Mouse (Mus musculus) CH12.LX (cell line): ENCODE data around the gene Ncln. TPM values are rescaled to one million over a fixed set of nuclear protein-coding genes. Genes with fewer than 3 reads are reported as not detected.
A peak's percentile ranks its signal among the peaks of the same experiment; 100 is the strongest.

ENCODE experiments used
- DNase-seq: peaks from one replicate; pipeline ENCODE4 v3.0.0-alpha.2; 2013; ENCODE audit errors: extremely low read depth
- H3K27ac ChIP-seq: 2 replicates; pipeline ENCODE4 v1.5.1; 2012; ENCODE audit warnings: low read depth, mild to moderate bottlenecking, control low read depth, moderate library complexity; ENCODE audit not compliant: insufficient read depth
- H3K27me3 ChIP-seq: replicated peaks from 2 replicates; pipeline ENCODE3; 2012; ENCODE audit warnings: inconsistent platforms
- H3K36me3 ChIP-seq, 2 experiments: replicated peaks in 1 of 2; 2 replicates each; pipeline versions ENCODE3 to v1.6.1; 2012; ENCODE audit warnings: inconsistent platforms in 1 of 2, low read length in 1 of 2, mild to moderate bottlenecking in 1 of 2, mixed read lengths in 1 of 2, moderate library complexity in 1 of 2; ENCODE audit not compliant: control insufficient read depth in 1 of 2, insufficient read depth in 1 of 2
- H3K4me1 ChIP-seq, 2 experiments: 2 replicates each; pipeline ENCODE4 v1.6.1; 2012; ENCODE audit warnings: inconsistent platforms in 1 of 2, moderate library complexity in 1 of 2; ENCODE audit not compliant: insufficient read depth in 2 of 2, control insufficient read depth in 1 of 2
- H3K4me2 ChIP-seq: 2 replicates; pipeline ENCODE4 v1.6.1; 2012; ENCODE audit warnings: low read depth, mild to moderate bottlenecking, control low read depth; ENCODE audit not compliant: poor library complexity, insufficient read depth, severe bottlenecking
- H3K4me3 ChIP-seq, 3 experiments: fragments of 150-350 bp in 1 of 3; sonication (generic) in 1 of 3; replicated peaks in 1 of 3; 2 replicates each; pipeline versions ENCODE3 to v1.5.1; 2011 to 2012; ENCODE audit warnings: low read depth in 2 of 3, low read length in 2 of 3, mild to moderate bottlenecking in 2 of 3, moderate library complexity in 2 of 3, control low read depth in 1 of 3, improper control_type of control experiment in 1 of 3, inconsistent platforms in 1 of 3, mixed read lengths in 1 of 3; ENCODE audit not compliant: poor library complexity in 1 of 3
- H3K79me2 ChIP-seq: replicated peaks from 2 replicates; pipeline ENCODE4 v1.6.1; 2012; ENCODE audit warnings: mild to moderate bottlenecking, moderate library complexity; ENCODE audit not compliant: control insufficient read depth, poor library complexity, insufficient read depth, severe bottlenecking; ENCODE audit errors: extremely low read depth
- H3K9ac ChIP-seq: 2 replicates; pipeline ENCODE4 v1.6.1; 2012; ENCODE audit warnings: low read depth, mild to moderate bottlenecking, control low read depth, moderate library complexity; ENCODE audit not compliant: insufficient read depth
- H3K9me3 ChIP-seq: replicated peaks from 2 replicates; pipeline ENCODE3; 2012; ENCODE audit warnings: low read length, inconsistent platforms, mixed read lengths
- BHLHE40 ChIP-seq: IDR thresholded peaks from 2 replicates; pipeline ENCODE4 v1.6.1; 2011; ENCODE audit warnings: mild to moderate bottlenecking, low read depth, low read length, improper control_type of control experiment
- CHD1 ChIP-seq: IDR thresholded peaks from 2 replicates; pipeline ENCODE4 v1.6.1; 2012; ENCODE audit warnings: low read depth, low read length, improper control_type of control experiment, inconsistent platforms
- E2F4 ChIP-seq: IDR thresholded peaks from 2 replicates; pipeline ENCODE4 v1.6.1; 2011; ENCODE audit warnings: low read depth, low read length, improper control_type of control experiment; ENCODE audit not compliant: insufficient replicate concordance
- ELF1 ChIP-seq: IDR thresholded peaks from 2 replicates; pipeline ENCODE4 v1.6.1; 2014; ENCODE audit warnings: low read depth, mild to moderate bottlenecking, inconsistent platforms, low read length, improper control_type of control experiment
- GABPA ChIP-seq: IDR thresholded peaks from 2 replicates; pipeline ENCODE4 v1.6.1; 2012; ENCODE audit warnings: low read depth, low read length, improper control_type of control experiment, inconsistent platforms; ENCODE audit not compliant: insufficient replicate concordance
- IRF4 ChIP-seq: IDR thresholded peaks from 2 replicates; pipeline ENCODE4 v1.6.1; 2014; ENCODE audit warnings: low read depth, mild to moderate bottlenecking, inconsistent platforms, low read length, improper control_type of control experiment
- JUN ChIP-seq: IDR thresholded peaks from 2 replicates; pipeline ENCODE4 v1.6.1; 2011; ENCODE audit warnings: low read depth, mild to moderate bottlenecking, low read length, improper control_type of control experiment, moderate library complexity; ENCODE audit not compliant: insufficient read depth
- MAX ChIP-seq: IDR thresholded peaks from 2 replicates; pipeline ENCODE4 v1.6.1; 2011; ENCODE audit warnings: low read length, improper control_type of control experiment
- MEF2A ChIP-seq: IDR thresholded peaks from 2 replicates; pipeline ENCODE4 v1.6.1; 2014; ENCODE audit warnings: low read depth, mild to moderate bottlenecking, inconsistent platforms, low read length, improper control_type of control experiment, borderline replicate concordance
- NRF1 ChIP-seq: IDR thresholded peaks from 2 replicates; pipeline ENCODE4 v1.6.1; 2014; ENCODE audit warnings: low read depth, mild to moderate bottlenecking, inconsistent platforms, low read length, improper control_type of control experiment, moderate library complexity
- PAX5 ChIP-seq: IDR thresholded peaks from 2 replicates; pipeline ENCODE4 v1.6.1; 2012; ENCODE audit warnings: low read length, inconsistent platforms, mixed read lengths
- POLR2A ChIP-seq: IDR thresholded peaks from 2 replicates; pipeline ENCODE4 v1.6.1; 2011; ENCODE audit warnings: low read depth, mild to moderate bottlenecking, improper control_type of control experiment, low read length
- POLR2AphosphoS2 ChIP-seq: IDR thresholded peaks from 2 replicates; pipeline ENCODE4 v1.6.1; 2011; ENCODE audit warnings: low read depth, low read length, improper control_type of control experiment
- RAD21 ChIP-seq: IDR thresholded peaks from 2 replicates; pipeline ENCODE4 v1.6.1; 2011; ENCODE audit warnings: low read depth, mild to moderate bottlenecking, low read length, improper control_type of control experiment, moderate library complexity
- SIN3A ChIP-seq: IDR thresholded peaks from 2 replicates; pipeline ENCODE4 v1.6.1; 2012; ENCODE audit warnings: low read length, improper control_type of control experiment, inconsistent platforms
- SMC3 ChIP-seq: IDR thresholded peaks from 2 replicates; pipeline ENCODE4 v1.6.1; 2011; ENCODE audit warnings: low read depth, low read length, improper control_type of control experiment
- TBP ChIP-seq: conservative IDR thresholded peaks from 2 replicates; pipeline ENCODE4 v1.6.1; 2011; ENCODE audit warnings: low read depth, low read length, improper control_type of control experiment
- TCF12 ChIP-seq: IDR thresholded peaks from 2 replicates; pipeline ENCODE4 v1.6.1; 2014; ENCODE audit warnings: low read depth, mild to moderate bottlenecking, inconsistent platforms, low read length, improper control_type of control experiment
- USF1 ChIP-seq: IDR thresholded peaks from 2 replicates; pipeline ENCODE4 v1.6.1; 2014; ENCODE audit warnings: low read depth, mild to moderate bottlenecking, inconsistent platforms, low read length, improper control_type of control experiment
- ZC3H11A ChIP-seq: IDR thresholded peaks from 2 replicates; pipeline ENCODE4 v1.6.1; 2012; ENCODE audit warnings: low read depth, mild to moderate bottlenecking, inconsistent platforms, low read length, improper control_type of control experiment
- ZNF384 ChIP-seq: IDR thresholded peaks from 2 replicates; pipeline ENCODE4 v1.6.1; 2012; ENCODE audit warnings: low read depth, low read length, improper control_type of control experiment, inconsistent platforms
- dilution Hi-C: fragments of 300-500 bp; cut with MboI; formaldehyde crosslinking; loops from 2 replicates; pipeline ENCODE4 v1.14.3; 2020; ENCODE audit warnings: low sequenced_read_pairs; ENCODE audit not compliant: extremely low pct_unique_long_range_greater_than_20kb, extremely low pct_ligation_motif_present
- in situ Hi-C: fragments of 300-500 bp; cut with MboI; formaldehyde crosslinking; loops from 3 replicates; pipeline ENCODE4 v1.14.3; 2019; ENCODE audit warnings: low sequenced_read_pairs, low pct_ligation_motif_present, low pct_unique_long_range_greater_than_20kb, mixed read lengths
- polyA plus RNA-seq: library from polyadenylated mRNA; unstranded; fragments of >175 nt; gene quantifications from 2 replicates; pipeline ENCODE4 v1.2.1, GENCODE M21; 2012; ENCODE audit warnings: low read depth; ENCODE audit not compliant: insufficient read length
- total RNA-seq, 2 experiments: library from RNA; depleted of rRNA; stranded (reverse); fragments of 300-350 nt in 1 of 2; fragments of >200 nt in 1 of 2; gene quantifications; 2 replicates each; pipeline ENCODE4 v1.2.3; 2012 to 2014

Ncln gene
- total and polyA plus RNA-seq, 3 experiments, result 41.5 to 99.5 (median 89.5) TPM

GRCm38 (mm10) chr10:81460471-81460870, 35.7 kb downstream of the Ncln start:
- dilution Hi-C loops (no loop called here), in situ Hi-C loops (no loop called here)
- Histone ChIP-seq H3K9ac (no peak overlapping the region), H3K4me3 (no peak overlapping the region), H3K27me3 (peaks cover 93% of the 10 kb centered on the region), H3K4me1 (peaks cover 4 to 18% of the 10 kb centered on the region in 2 experiments; a peak in 3 of 4 replicates), H3K36me3 (no peaks in the 10 kb centered on the region), H3K27ac (no peak overlapping the region), H3K4me2 (peak overlapping the region; percentile 29), H3K9me3 (no peaks in the 10 kb centered on the region), H3K79me2 (no peaks in the 10 kb centered on the region)
- no peak for TF ChIP-seq SIN3A
- TF ChIP-seq NRF1, result no peak
- DNase-seq, result no peak

- dilution Hi-C loops (no loop called here), in situ Hi-C loops (no loop called here)
- H3K9ac ChIP-seq, result no peak overlapping the region
- no peak for DNase-seq
- peaks cover 4 to 8% of the 10 kb centered on the region in 2 experiments; a peak in 3 of 4 replicates for H3K4me1 ChIP-seq
- no peaks in the 10 kb centered on the region for H3K9me3 ChIP-seq
- H3K36me3 ChIP-seq, result no peaks in the 10 kb centered on the region
- peaks cover 95% of the 10 kb centered on the region for H3K27me3 ChIP-seq
- TF ChIP-seq JUN (no peak), SMC3 (no peak), TCF12 (no peak), CHD1 (no peak), POLR2A (no peak), IRF4 (no peak), BHLHE40 (no peak), PAX5 (no peak), E2F4 (no peak), ZC3H11A (no peak), MEF2A (no peak), RAD21 (no peak), TBP (no peak), POLR2AphosphoS2 (no peak), ZNF384 (no peak), GABPA (no peak), ELF1 (no peak), USF1 (no peak), MAX (no peak)
- no peak overlapping the region for H3K4me3 ChIP-seq
- H3K4me2 ChIP-seq, result no peak overlapping the region
- no peaks in the 10 kb centered on the region for H3K79me2 ChIP-seq
- H3K27ac ChIP-seq, result no peak overlapping the region
Observed at GRCm38 (mm10) chr10:81459399-81459798, 36.8 kb downstream of the Ncln start.
